Mouse (Mus musculus): Measurements from ENCODE around the gene Dlk1.

GRCm38 (mm10) chr12:109509531-109510137 lies 57.0 kb downstream of the Dlk1 start:
- TF ChIP-seq CTCF (IDR thresholded peaks at IDR 0.05; ENCODE audit: borderline replicate concordance, control insufficient read depth, extremely low read depth, insufficient read depth, low read length, poor library complexity) (no peak), POLR2A (IDR thresholded peaks at IDR 0.05; ENCODE audit: control insufficient read depth, extremely low read depth, insufficient read depth, low read length, poor library complexity) (no peak)

Data from thymus, adult 2 months (tissue).